Mouse (Mus musculus): ENCODE data around the gene Scn8a. TPM values are rescaled to one million over a fixed set of nuclear protein-coding genes. Genes with fewer than 3 reads are reported as not detected.

The Scn8a gene
- polyA plus RNA-seq, 2 experiments: 4.7 to 8.4 TPM

DNA sequence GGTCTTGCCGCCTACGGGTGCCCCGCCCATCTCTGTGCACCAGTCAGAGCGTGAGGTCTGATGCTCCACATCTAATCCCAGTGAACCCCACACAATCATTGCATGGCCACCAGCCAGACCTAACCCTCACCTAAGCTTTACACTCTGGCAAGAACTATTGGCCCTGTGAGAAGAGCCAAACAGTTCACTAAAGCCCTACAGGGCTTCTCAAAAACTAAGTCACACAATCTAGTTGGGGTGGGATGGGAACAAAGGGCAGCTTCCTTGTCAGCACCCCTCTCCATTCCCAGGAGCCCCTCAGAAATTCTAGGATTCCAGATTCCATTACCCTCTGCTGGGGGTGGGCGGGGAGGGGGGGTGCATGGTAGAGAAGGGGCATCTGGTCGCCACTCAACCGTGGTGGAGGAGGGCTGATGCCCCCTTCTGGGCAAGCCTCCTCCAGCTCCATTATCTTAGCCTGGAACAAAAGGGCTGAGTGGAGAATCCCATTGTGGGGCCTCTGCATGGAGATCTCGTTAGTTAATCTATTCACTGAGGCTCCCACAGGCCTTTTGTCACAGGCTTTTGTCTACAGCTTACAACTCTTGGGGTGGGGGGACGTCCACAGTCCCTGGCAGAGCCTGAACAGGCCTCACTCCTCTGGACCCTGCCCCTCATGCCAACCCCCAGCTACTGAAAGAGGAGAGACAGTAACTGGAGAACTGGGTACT is 190.1 kb downstream of the Scn8a start:
- Histone ChIP-seq H3K4me1 (ENCODE audit: control insufficient read depth, insufficient read depth, low read length) (peaks cover 4% of the 10 kb centered on the region; the same call in 1 of the 2 replicates), H3K27me3 (ENCODE audit: control insufficient read depth, insufficient read depth, low read length) (peaks cover 11% of the 10 kb centered on the region), H3K4me3 (replicated peaks; ENCODE audit: low read length) (no peak overlapping the region), H3K9me3 (ENCODE audit: control insufficient read depth, low read length) (no peaks in the 10 kb centered on the region), H3K36me3 (ENCODE audit: control insufficient read depth, insufficient read depth, low read length) (no peaks in the 10 kb centered on the region), H3K4me2 (replicated peaks; ENCODE audit: low read depth, low read length, severe bottlenecking) (no peak overlapping the region), H3K9ac (ENCODE audit: low read depth, low read length, severe bottlenecking) (no peak overlapping the region), H3K27ac (replicated peaks; ENCODE audit: low read depth, low read length) (no peak overlapping the region)
- no peak for TF ChIP-seq POLR2A (IDR thresholded peaks at IDR 0.05; ENCODE audit: borderline replicate concordance, extremely low read depth, insufficient read depth, insufficient read length)
- DNase-seq (ENCODE audit: low spot score) (no peak), ATAC-seq (ENCODE audit: low FRiP score, low read depth) (no peak)
- 63% methylated on average over 9 of the region's 9 CpGs for WGBS

DNA sequence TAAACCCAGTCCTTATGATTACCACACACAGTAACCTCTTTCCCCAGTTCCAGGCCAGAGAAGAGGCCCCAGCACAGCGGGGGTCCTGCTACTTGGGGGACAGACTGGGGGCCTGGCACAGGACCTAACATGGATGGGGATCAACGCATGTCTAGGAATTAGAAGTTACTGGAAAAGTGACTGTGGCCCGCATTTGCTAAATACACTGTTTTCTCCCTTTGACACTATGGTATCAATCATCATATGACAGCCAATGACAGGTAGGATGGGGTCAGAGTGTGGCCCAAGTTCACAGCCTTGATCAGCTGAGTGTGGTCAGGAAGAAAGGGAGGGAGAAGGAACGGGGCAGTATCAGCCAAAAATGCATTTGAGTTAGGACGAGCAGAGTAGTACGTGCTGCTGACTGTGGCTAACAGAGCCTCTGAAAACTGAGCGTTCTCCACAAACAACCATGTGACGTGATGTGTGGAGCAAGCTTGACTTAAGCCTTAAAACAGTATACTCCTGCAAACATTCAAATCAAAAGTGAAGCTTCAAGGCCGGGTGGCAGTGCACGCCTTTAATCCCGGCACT is 190.7 kb downstream of the Scn8a start:
- Histone ChIP-seq H3K9me3 (ENCODE audit: control insufficient read depth, low read length) (no peaks in the 10 kb centered on the region), H3K27me3 (ENCODE audit: control insufficient read depth, insufficient read depth, low read length) (peaks cover 5% of the 10 kb centered on the region; the same call in 1 of the 2 replicates), H3K4me3 (replicated peaks; ENCODE audit: low read length) (no peak overlapping the region), H3K9ac (ENCODE audit: low read depth, low read length, severe bottlenecking) (no peak overlapping the region), H3K36me3 (ENCODE audit: control insufficient read depth, insufficient read depth, low read length) (no peaks in the 10 kb centered on the region), H3K4me2 (replicated peaks; ENCODE audit: low read depth, low read length, severe bottlenecking) (no peak overlapping the region), H3K4me1 (ENCODE audit: control insufficient read depth, insufficient read depth, low read length) (peaks cover 9% of the 10 kb centered on the region; the same call in 1 of the 2 replicates), H3K27ac (replicated peaks; ENCODE audit: low read depth, low read length) (no peak overlapping the region)
- no peak for TF ChIP-seq POLR2A (IDR thresholded peaks at IDR 0.05; ENCODE audit: borderline replicate concordance, extremely low read depth, insufficient read depth, insufficient read length)
- 75% methylated on average over 11 of the region's 11 CpGs for WGBS
- DNase-seq (ENCODE audit: low spot score) (no peak), ATAC-seq (ENCODE audit: low FRiP score, low read depth) (no peak)

DNA sequence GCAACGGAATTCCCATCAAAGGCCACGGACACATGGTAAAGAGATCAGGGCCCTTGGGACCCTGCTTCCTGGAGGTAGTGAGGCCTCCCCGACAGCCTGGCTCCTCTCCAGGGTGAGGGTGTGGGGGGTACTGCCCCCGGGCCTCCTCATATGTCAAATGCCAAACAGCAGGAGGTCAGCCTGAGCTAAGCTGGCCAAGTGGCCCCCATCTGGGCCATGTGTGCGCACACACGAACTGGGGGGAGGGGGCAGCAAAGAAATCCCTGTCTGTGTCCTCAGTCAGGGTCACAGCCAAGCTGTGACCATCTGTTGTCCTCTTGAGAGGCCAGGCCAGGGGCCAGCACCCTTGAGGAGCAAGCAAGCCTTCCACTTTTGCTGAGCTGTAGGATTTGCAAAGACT is 195.4 kb downstream of the Scn8a start:
- H3K27me3 ChIP-seq (ENCODE audit: control insufficient read depth, insufficient read depth, low read length): no peaks in the 10 kb centered on the region
- no peak overlapping the region for H3K9ac ChIP-seq (ENCODE audit: low read depth, low read length, severe bottlenecking)
- DNase-seq (ENCODE audit: low spot score) (no peak), ATAC-seq (ENCODE audit: low FRiP score, low read depth) (0 out of 2 replicates have a peak, but pooled peaks have one; percentile 16)
- no peak overlapping the region for H3K27ac ChIP-seq (replicated peaks; ENCODE audit: low read depth, low read length)
- H3K4me2 ChIP-seq (replicated peaks; ENCODE audit: low read depth, low read length, severe bottlenecking): no peak overlapping the region
- TF ChIP-seq POLR2A (IDR thresholded peaks at IDR 0.05; ENCODE audit: borderline replicate concordance, extremely low read depth, insufficient read depth, insufficient read length): no peak
- no peak overlapping the region for H3K4me3 ChIP-seq (replicated peaks; ENCODE audit: low read length)
- H3K9me3 ChIP-seq (ENCODE audit: control insufficient read depth, low read length): no peaks in the 10 kb centered on the region
- WGBS: 28% methylated on average over 5 of the region's 6 CpGs
- H3K4me1 ChIP-seq (ENCODE audit: control insufficient read depth, insufficient read depth, low read length): peaks cover 21% of the 10 kb centered on the region
- no peaks in the 10 kb centered on the region for H3K36me3 ChIP-seq (ENCODE audit: control insufficient read depth, insufficient read depth, low read length)

DNA sequence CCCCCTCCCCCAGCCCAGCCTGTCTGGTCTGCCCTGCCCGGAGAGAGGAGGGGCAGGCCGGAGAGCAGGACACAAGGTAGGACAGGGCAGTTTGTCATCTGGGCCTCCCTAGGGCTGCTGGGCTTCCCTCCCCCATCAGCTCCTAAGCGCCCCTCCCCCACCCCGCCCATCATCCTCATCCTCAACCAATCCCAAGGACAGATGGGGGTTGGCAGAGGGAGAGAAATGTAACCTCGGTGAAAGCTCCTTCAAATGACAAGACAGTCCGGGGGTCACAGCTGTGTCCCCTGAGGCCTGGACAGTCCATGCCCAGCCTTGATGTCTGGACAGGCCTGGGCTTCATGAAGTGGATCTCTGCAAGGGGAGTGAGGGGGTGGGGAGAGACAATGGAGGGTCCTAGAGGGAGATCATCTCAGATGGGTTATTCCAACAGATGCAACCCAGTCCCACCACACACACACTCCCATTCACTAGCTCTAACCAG is 196.7 kb downstream of the Scn8a start:
- Histone ChIP-seq H3K36me3 (ENCODE audit: control insufficient read depth, insufficient read depth, low read length) (no peaks in the 10 kb centered on the region), H3K4me2 (replicated peaks; ENCODE audit: low read depth, low read length, severe bottlenecking) (no peak overlapping the region), H3K4me1 (ENCODE audit: control insufficient read depth, insufficient read depth, low read length) (peaks cover 33% of the 10 kb centered on the region), H3K9me3 (ENCODE audit: control insufficient read depth, low read length) (no peaks in the 10 kb centered on the region), H3K9ac (ENCODE audit: low read depth, low read length, severe bottlenecking) (no peak overlapping the region), H3K27me3 (ENCODE audit: control insufficient read depth, insufficient read depth, low read length) (no peaks in the 10 kb centered on the region), H3K27ac (replicated peaks; ENCODE audit: low read depth, low read length) (no peak overlapping the region), H3K4me3 (replicated peaks; ENCODE audit: low read length) (no peak overlapping the region)
- no peak for TF ChIP-seq POLR2A (IDR thresholded peaks at IDR 0.05; ENCODE audit: borderline replicate concordance, extremely low read depth, insufficient read depth, insufficient read length)
- DNase-seq (ENCODE audit: low spot score) (no peak), ATAC-seq (ENCODE audit: low FRiP score, low read depth) (no peak)
- 31% methylated on average over 6 of the region's 6 CpGs for WGBS

DNA sequence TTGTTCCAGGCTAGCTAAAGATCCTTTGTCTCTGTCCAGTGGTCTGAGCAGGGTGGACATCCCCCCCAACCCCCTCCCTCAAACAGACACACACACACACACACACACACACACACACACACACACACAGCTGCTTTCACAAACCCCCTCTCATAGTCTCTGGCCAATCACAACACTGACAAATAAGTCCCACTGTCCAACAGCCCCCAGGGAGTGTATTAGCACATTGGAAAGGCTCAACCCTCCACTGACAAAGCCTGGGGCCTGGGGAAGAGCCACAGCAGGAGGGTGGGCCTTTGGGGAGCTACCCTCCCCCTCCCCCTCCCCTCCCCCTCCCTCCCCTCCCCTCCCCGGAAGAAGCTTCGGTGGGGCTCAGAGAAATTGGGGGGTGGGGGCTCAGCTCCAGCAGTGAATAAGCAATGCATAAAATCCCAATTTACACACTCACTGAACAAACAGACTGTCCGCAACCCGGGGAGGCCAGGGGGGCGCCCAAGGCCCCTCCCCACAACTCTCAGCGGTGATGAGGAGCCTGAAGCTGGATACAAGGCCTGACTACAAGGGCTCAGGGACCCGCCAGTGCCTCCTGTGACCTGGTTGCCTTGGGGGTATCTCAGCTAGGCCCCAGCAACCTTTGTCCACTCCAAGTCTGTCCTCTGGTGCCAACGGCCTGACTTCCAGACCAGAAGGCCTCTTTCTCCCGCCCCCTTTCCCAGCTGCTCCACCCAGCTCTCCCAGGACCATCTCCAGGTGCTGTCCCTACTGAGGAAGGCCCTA is 197.4 kb downstream of the Scn8a start:
- ATAC-seq (ENCODE audit: low FRiP score, low read depth) (no peak), DNase-seq (ENCODE audit: low spot score) (no peak)
- H3K27me3 ChIP-seq (ENCODE audit: control insufficient read depth, insufficient read depth, low read length): no peaks in the 10 kb centered on the region
- no peak overlapping the region for H3K4me3 ChIP-seq (replicated peaks; ENCODE audit: low read length)
- H3K27ac ChIP-seq (replicated peaks; ENCODE audit: low read depth, low read length): no peak overlapping the region
- H3K4me1 ChIP-seq (ENCODE audit: control insufficient read depth, insufficient read depth, low read length): peaks cover 36% of the 10 kb centered on the region
- 28% methylated on average over 3 of the region's 9 CpGs for WGBS
- no peak for TF ChIP-seq POLR2A (IDR thresholded peaks at IDR 0.05; ENCODE audit: borderline replicate concordance, extremely low read depth, insufficient read depth, insufficient read length)
- no peak overlapping the region for H3K9ac ChIP-seq (ENCODE audit: low read depth, low read length, severe bottlenecking)
- no peaks in the 10 kb centered on the region for H3K36me3 ChIP-seq (ENCODE audit: control insufficient read depth, insufficient read depth, low read length)
- H3K9me3 ChIP-seq (ENCODE audit: control insufficient read depth, low read length): no peaks in the 10 kb centered on the region
- H3K4me2 ChIP-seq (replicated peaks; ENCODE audit: low read depth, low read length, severe bottlenecking): no peak overlapping the region

All from limb, embryonic 14.5 days (tissue).